Mouse (Mus musculus): ENCODE measurements around the gene Cpne5. TPM values are rescaled to one million over a fixed set of nuclear protein-coding genes. Genes with fewer than 3 reads are reported as not detected.

The Cpne5 gene
- polyA plus RNA-seq, 1 experiment from 2014 or later: 12.4 TPM

- Histone ChIP-seq H3K27me3 (replicated peaks; ENCODE audit: control insufficient read depth, insufficient read depth, low read length) (peaks cover 7% of the 10 kb centered on the region; the same call in 1 of the 2 replicates), H3K27ac (replicated peaks; ENCODE audit: low read depth, low read length) (no peak overlapping the region), H3K9me3 (ENCODE audit: control insufficient read depth, low read length) (no peaks in the 10 kb centered on the region), H3K4me3 (ENCODE audit: low read depth, low read length) (no peak overlapping the region), H3K36me3 (ENCODE audit: control insufficient read depth, insufficient read depth, low read length) (no peaks in the 10 kb centered on the region), H3K4me2 (ENCODE audit: low read depth, low read length) (peak overlapping the region; percentile 11; the same call in 1 of the 2 replicates), H3K9ac (ENCODE audit: low read depth, low read length) (no peak overlapping the region; the same call in 1 of the 2 replicates), H3K4me1 (ENCODE audit: control insufficient read depth, insufficient read depth, low read length) (peaks cover 13% of the 10 kb centered on the region; the same call in 1 of the 2 replicates)
- 0 out of 2 replicates have a peak, but pooled peaks have one; percentile 9 for ATAC-seq (ENCODE audit: low read depth)
- 11% methylated on average over 12 of the region's 12 CpGs for WGBS
- DNase-seq (ENCODE audit: low spot score): peak; percentile 61
These were observed 24.4 kb downstream of the Cpne5 start for GRCm38 (mm10) chr17:29213381-29214192.

- Histone ChIP-seq H3K4me2 (ENCODE audit: low read depth, low read length) (no peak overlapping the region), H3K27ac (replicated peaks; ENCODE audit: low read depth, low read length) (no peak overlapping the region), H3K9ac (ENCODE audit: low read depth, low read length) (no peak overlapping the region), H3K4me3 (ENCODE audit: low read depth, low read length) (no peak overlapping the region), H3K36me3 (ENCODE audit: control insufficient read depth, insufficient read depth, low read length) (no peaks in the 10 kb centered on the region), H3K27me3 (replicated peaks; ENCODE audit: control insufficient read depth, insufficient read depth, low read length) (peaks cover 7% of the 10 kb centered on the region; the same call in 1 of the 2 replicates), H3K4me1 (ENCODE audit: control insufficient read depth, insufficient read depth, low read length) (peaks cover 13% of the 10 kb centered on the region; the same call in 1 of the 2 replicates), H3K9me3 (ENCODE audit: control insufficient read depth, low read length) (no peaks in the 10 kb centered on the region)
- WGBS: 44% methylated on average over 7 of the region's 7 CpGs
- DNase-seq (ENCODE audit: low spot score) (no peak), ATAC-seq (ENCODE audit: low read depth) (no peak)
These were observed 26.1 kb downstream of the Cpne5 start for GRCm38 (mm10) chr17:29211836-29212235.

- peaks cover 5% of the 10 kb centered on the region; the same call in 1 of the 2 replicates for H3K27me3 ChIP-seq (replicated peaks; ENCODE audit: control insufficient read depth, insufficient read depth, low read length)
- DNase-seq (ENCODE audit: low spot score): no peak
- H3K9me3 ChIP-seq (ENCODE audit: control insufficient read depth, low read length): no peaks in the 10 kb centered on the region
- no peak overlapping the region for H3K4me3 ChIP-seq (ENCODE audit: low read depth, low read length)
- H3K4me1 ChIP-seq (ENCODE audit: control insufficient read depth, insufficient read depth, low read length): peaks cover 13% of the 10 kb centered on the region; the same call in 1 of the 2 replicates
- H3K36me3 ChIP-seq (ENCODE audit: control insufficient read depth, insufficient read depth, low read length): no peaks in the 10 kb centered on the region
- H3K9ac ChIP-seq (ENCODE audit: low read depth, low read length): no peak overlapping the region
- no peak overlapping the region for H3K27ac ChIP-seq (replicated peaks; ENCODE audit: low read depth, low read length)
- no peak for ATAC-seq (ENCODE audit: low read depth)
- 89% methylated on average over 3 of the region's 3 CpGs for WGBS
- H3K4me2 ChIP-seq (ENCODE audit: low read depth, low read length): no peak overlapping the region
These were observed 27.9 kb downstream of the Cpne5 start for GRCm38 (mm10) chr17:29210037-29210436.

GRCm38 (mm10) chr17:29206052-29206451 is 31.9 kb downstream of the Cpne5 start:
- Histone ChIP-seq H3K4me3 (ENCODE audit: low read depth, low read length) (no peak overlapping the region), H3K36me3 (ENCODE audit: control insufficient read depth, insufficient read depth, low read length) (no peaks in the 10 kb centered on the region), H3K4me2 (ENCODE audit: low read depth, low read length) (no peak overlapping the region), H3K27me3 (replicated peaks; ENCODE audit: control insufficient read depth, insufficient read depth, low read length) (no peaks in the 10 kb centered on the region), H3K9ac (ENCODE audit: low read depth, low read length) (no peak overlapping the region), H3K4me1 (ENCODE audit: control insufficient read depth, insufficient read depth, low read length) (no peaks in the 10 kb centered on the region), H3K9me3 (ENCODE audit: control insufficient read depth, low read length) (no peaks in the 10 kb centered on the region), H3K27ac (replicated peaks; ENCODE audit: low read depth, low read length) (no peak overlapping the region)
- ATAC-seq (ENCODE audit: low read depth) (no peak), DNase-seq (ENCODE audit: low spot score) (no peak)
- 78% methylated on average over 7 of the region's 7 CpGs for WGBS

GRCm38 (mm10) chr17:29202604-29203003 is 35.4 kb downstream of the Cpne5 start:
- H3K4me2 ChIP-seq (ENCODE audit: low read depth, low read length): no peak overlapping the region
- peaks cover 10% of the 10 kb centered on the region for H3K4me1 ChIP-seq (ENCODE audit: control insufficient read depth, insufficient read depth, low read length)
- no peaks in the 10 kb centered on the region for H3K36me3 ChIP-seq (ENCODE audit: control insufficient read depth, insufficient read depth, low read length)
- no peak overlapping the region for H3K9ac ChIP-seq (ENCODE audit: low read depth, low read length)
- H3K27me3 ChIP-seq (replicated peaks; ENCODE audit: control insufficient read depth, insufficient read depth, low read length): no peaks in the 10 kb centered on the region
- ATAC-seq (ENCODE audit: low read depth) (no peak), DNase-seq (ENCODE audit: low spot score) (no peak)
- no peak overlapping the region for H3K27ac ChIP-seq (replicated peaks; ENCODE audit: low read depth, low read length)
- 81% methylated on average over 5 of the region's 6 CpGs for WGBS
- no peaks in the 10 kb centered on the region for H3K9me3 ChIP-seq (ENCODE audit: control insufficient read depth, low read length)
- H3K4me3 ChIP-seq (ENCODE audit: low read depth, low read length): no peak overlapping the region

- Histone ChIP-seq H3K9ac (ENCODE audit: low read depth, low read length) (no peak overlapping the region), H3K27me3 (replicated peaks; ENCODE audit: control insufficient read depth, insufficient read depth, low read length) (no peaks in the 10 kb centered on the region), H3K27ac (replicated peaks; ENCODE audit: low read depth, low read length) (peak overlapping the region; percentile 69), H3K9me3 (ENCODE audit: control insufficient read depth, low read length) (no peaks in the 10 kb centered on the region), H3K4me2 (ENCODE audit: low read depth, low read length) (no peak overlapping the region), H3K4me3 (ENCODE audit: low read depth, low read length) (no peak overlapping the region), H3K4me1 (ENCODE audit: control insufficient read depth, insufficient read depth, low read length) (peaks cover 10% of the 10 kb centered on the region), H3K36me3 (ENCODE audit: control insufficient read depth, insufficient read depth, low read length) (no peaks in the 10 kb centered on the region)
- DNase-seq (ENCODE audit: low spot score): no peak
- peak; percentile 37; the same call in 1 of the 2 replicates for ATAC-seq (ENCODE audit: low read depth)
- WGBS: 23% methylated on average over 6 of the region's 7 CpGs
These were observed 38.1 kb downstream of the Cpne5 start for GRCm38 (mm10) chr17:29199821-29200220.

- H3K27me3 ChIP-seq (replicated peaks; ENCODE audit: control insufficient read depth, insufficient read depth, low read length): no peaks in the 10 kb centered on the region
- H3K4me3 ChIP-seq (ENCODE audit: low read depth, low read length): no peak overlapping the region
- ATAC-seq (ENCODE audit: low read depth) (peak; percentile 87), DNase-seq (ENCODE audit: low spot score) (peak; percentile 91)
- WGBS: 10% methylated on average over 9 of the region's 9 CpGs
- peaks cover 10% of the 10 kb centered on the region for H3K4me1 ChIP-seq (ENCODE audit: control insufficient read depth, insufficient read depth, low read length)
- no peaks in the 10 kb centered on the region for H3K9me3 ChIP-seq (ENCODE audit: control insufficient read depth, low read length)
- H3K27ac ChIP-seq (replicated peaks; ENCODE audit: low read depth, low read length): peak overlapping the region; percentile 69
- no peak overlapping the region for H3K9ac ChIP-seq (ENCODE audit: low read depth, low read length)
- no peak overlapping the region for H3K4me2 ChIP-seq (ENCODE audit: low read depth, low read length)
- H3K36me3 ChIP-seq (ENCODE audit: control insufficient read depth, insufficient read depth, low read length): no peaks in the 10 kb centered on the region
These were observed 38.7 kb downstream of the Cpne5 start for GRCm38 (mm10) chr17:29199151-29199800.

GRCm38 (mm10) chr17:29195579-29195978 is 42.4 kb downstream of the Cpne5 start:
- H3K27me3 ChIP-seq (replicated peaks; ENCODE audit: control insufficient read depth, insufficient read depth, low read length): no peaks in the 10 kb centered on the region
- DNase-seq (ENCODE audit: low spot score) (no peak), ATAC-seq (ENCODE audit: low read depth) (no peak)
- peaks cover 10% of the 10 kb centered on the region for H3K4me1 ChIP-seq (ENCODE audit: control insufficient read depth, insufficient read depth, low read length)
- H3K36me3 ChIP-seq (ENCODE audit: control insufficient read depth, insufficient read depth, low read length): no peaks in the 10 kb centered on the region
- no peak overlapping the region for H3K4me3 ChIP-seq (ENCODE audit: low read depth, low read length)
- no peaks in the 10 kb centered on the region for H3K9me3 ChIP-seq (ENCODE audit: control insufficient read depth, low read length)
- H3K9ac ChIP-seq (ENCODE audit: low read depth, low read length): no peak overlapping the region; the same call in 1 of the 2 replicates
- WGBS: 32% methylated on average over 4 of the region's 4 CpGs
- no peak overlapping the region for H3K27ac ChIP-seq (replicated peaks; ENCODE audit: low read depth, low read length)
- no peak overlapping the region for H3K4me2 ChIP-seq (ENCODE audit: low read depth, low read length)

All from embryonic facial prominence, embryonic 14.5 days (tissue).